Mouse (Mus musculus) myocyte (in vitro differentiated cells): ENCODE results near the gene Kmt2d. TPM values are rescaled to one million over a fixed set of nuclear protein-coding genes. Genes with fewer than 3 reads are reported as not detected.

Experiments
- H3K27me3 ChIP-seq: one replicate; pipeline ENCODE4 v1.6.1; 2011; ENCODE audit not compliant: control insufficient read depth, insufficient read depth, insufficient read length
- H3K36me3 ChIP-seq: one replicate; pipeline ENCODE4 v1.6.1; 2011; ENCODE audit not compliant: control insufficient read depth, insufficient read depth
- H3K4me2 ChIP-seq: one replicate; pipeline ENCODE4 v1.6.1; 2011; ENCODE audit warnings: low read depth, control low read depth
- H3K4me3 ChIP-seq: one replicate; pipeline ENCODE4 v1.5.1; 2011; ENCODE audit warnings: mild to moderate bottlenecking, control low read depth, moderate library complexity
- H3K79me2 ChIP-seq: one replicate; pipeline ENCODE4 v1.6.1; 2011; ENCODE audit not compliant: control insufficient read depth, insufficient read depth
- H3ac ChIP-seq: one replicate; pipeline ENCODE4 v1.6.1; 2011; ENCODE audit not compliant: control insufficient read depth, insufficient read length
- CEBPB ChIP-seq: IDR thresholded peaks from 2 replicates; pipeline ENCODE4 v1.6.1; 2011; ENCODE audit warnings: mild to moderate bottlenecking, moderate library complexity; ENCODE audit not compliant: poor library complexity, insufficient read depth, severe bottlenecking
- E2F4 ChIP-seq: IDR thresholded peaks from one replicate; pipeline ENCODE4 v1.6.1; 2011; ENCODE audit warnings: mild to moderate bottlenecking, control low read depth, moderate library complexity; ENCODE audit not compliant: insufficient read depth
- MAX ChIP-seq: IDR thresholded peaks from one replicate; pipeline ENCODE4 v1.6.1; 2011; ENCODE audit warnings: low read depth, mild to moderate bottlenecking, control low read depth
- MYOD1 ChIP-seq, 3 experiments: IDR thresholded peaks; one replicate each; pipeline ENCODE4 v1.6.1; 2011; ENCODE audit warnings: control low read depth in 2 of 3, low read depth in 2 of 3, mild to moderate bottlenecking in 2 of 3, moderate library complexity in 1 of 3; ENCODE audit not compliant: insufficient read length in 2 of 3, control insufficient read depth in 1 of 3
- MYOG ChIP-seq, 3 experiments: IDR thresholded peaks; one replicate each; pipeline ENCODE4 v1.6.1; 2011; ENCODE audit warnings: control low read depth in 2 of 3, low read depth in 2 of 3, mild to moderate bottlenecking in 2 of 3; ENCODE audit not compliant: insufficient read length in 2 of 3, control insufficient read depth in 1 of 3, insufficient read depth in 1 of 3
- POLR2A ChIP-seq: IDR thresholded peaks from one replicate; pipeline ENCODE4 v1.6.1; 2011; ENCODE audit warnings: low read depth, mild to moderate bottlenecking, control low read depth, moderate library complexity; ENCODE audit not compliant: insufficient read length
- POLR2AphosphoS2 ChIP-seq: IDR thresholded peaks from one replicate; pipeline ENCODE4 v1.6.1; 2011; ENCODE audit warnings: low read depth, control low read depth; ENCODE audit not compliant: insufficient read length
- REST ChIP-seq: IDR thresholded peaks from one replicate; pipeline ENCODE4 v1.6.1; 2011; ENCODE audit warnings: mild to moderate bottlenecking, control low read depth, moderate library complexity; ENCODE audit not compliant: insufficient read depth, insufficient read length
- SRF ChIP-seq: IDR thresholded peaks from one replicate; pipeline ENCODE4 v1.6.1; 2011; ENCODE audit warnings: low read depth; ENCODE audit not compliant: control insufficient read depth, insufficient read length
- TCF12 ChIP-seq: IDR thresholded peaks from one replicate; pipeline ENCODE4 v1.6.1; 2011; ENCODE audit warnings: mild to moderate bottlenecking, control low read depth; ENCODE audit not compliant: poor library complexity, insufficient read depth, severe bottlenecking
- TCF3 ChIP-seq: IDR thresholded peaks from one replicate; pipeline ENCODE4 v1.6.1; 2011; ENCODE audit warnings: low read depth, control low read depth; ENCODE audit not compliant: insufficient read length
- USF1 ChIP-seq: IDR thresholded peaks from one replicate; pipeline ENCODE4 v1.6.1; 2011; ENCODE audit warnings: low read depth, mild to moderate bottlenecking, control low read depth, moderate library complexity
- polyA plus RNA-seq: library from polyadenylated mRNA; unstranded; fragments of >200 nt; fragmentation: generic; extraction: Trizol; gene quantifications from one replicate; pipeline ENCODE4 v1.2.1, GENCODE M21; 2012; ENCODE audit warnings: missing spikeins

Kmt2d gene
- polyA plus RNA-seq, 1 experiment = 27.1 TPM

GRCm38 (mm10) chr15:98806071-98806808 is 64.8 kb downstream of the Kmt2d start:
- Histone ChIP-seq H3ac (no peak overlapping the region), H3K4me3 (no peak overlapping the region), H3K4me2 (peak overlapping the region; percentile 44), H3K27me3 (peaks cover 21% of the 10 kb centered on the region), H3K36me3 (no peaks in the 10 kb centered on the region), H3K79me2 (no peaks in the 10 kb centered on the region)
- TF ChIP-seq MYOG (IDR thresholded peaks at IDR 0.05; ENCODE audit: control insufficient read depth in 1 of 3, insufficient read depth in 1 of 3, insufficient read length in 2 of 3, low read depth in 2 of 3) (no peak), USF1 (no peak), MAX (no peak), POLR2A (no peak), REST (no peak), TCF3 (no peak), POLR2AphosphoS2 (no peak)

GRCm38 (mm10) chr15:98805324-98806040 is 65.5 kb downstream of the Kmt2d start:
- Histone ChIP-seq H3K4me2 (peak overlapping the region; percentile 44), H3K27me3 (peaks cover 27% of the 10 kb centered on the region), H3K36me3 (no peaks in the 10 kb centered on the region), H3K79me2 (no peaks in the 10 kb centered on the region), H3ac (no peak overlapping the region), H3K4me3 (no peak overlapping the region)
- TF ChIP-seq TCF3 (no peak), POLR2AphosphoS2 (no peak), MYOD1 (IDR thresholded peaks at IDR 0.05; ENCODE audit: control insufficient read depth in 1 of 3, insufficient read length in 2 of 3, low read depth in 2 of 3) (no peak), USF1 (no peak), MAX (no peak), TCF12 (no peak), POLR2A (no peak), E2F4 (no peak), REST (no peak), CEBPB (no peak), MYOG (IDR thresholded peaks at IDR 0.05; ENCODE audit: control insufficient read depth in 1 of 3, insufficient read depth in 1 of 3, insufficient read length in 2 of 3, low read depth in 2 of 3) (no peak), SRF (no peak)

DNA sequence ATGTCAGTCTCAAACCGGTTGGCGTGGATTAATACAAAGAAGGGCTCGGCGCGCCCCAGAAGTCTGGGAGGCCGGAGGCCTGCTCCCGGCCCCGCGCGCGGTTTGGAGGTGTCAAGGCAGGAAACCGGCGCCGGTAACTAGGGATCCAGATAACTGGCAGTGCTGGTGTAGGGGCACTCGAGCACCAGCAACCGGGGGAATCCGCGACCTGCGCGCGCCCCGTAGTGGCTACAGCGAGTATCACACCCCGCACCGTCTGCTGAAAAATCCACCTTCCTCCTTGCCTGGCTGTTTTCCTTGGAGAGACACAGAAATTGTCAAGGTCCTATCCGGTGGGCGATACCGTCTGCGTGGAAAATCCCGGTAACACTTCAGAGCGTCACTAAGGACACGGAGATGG is 67.0 kb downstream of the Kmt2d start:
- H3ac ChIP-seq = no peak overlapping the region
- peak overlapping the region; percentile 68 for H3K4me2 ChIP-seq
- peaks cover 32% of the 10 kb centered on the region for H3K27me3 ChIP-seq
- TF ChIP-seq MAX (no peak), REST (no peak), POLR2A (no peak), USF1 (no peak), MYOG (IDR thresholded peaks at IDR 0.05; ENCODE audit: control insufficient read depth in 1 of 3, insufficient read depth in 1 of 3, insufficient read length in 2 of 3, low read depth in 2 of 3) (no peak), CEBPB (no peak)
- H3K36me3 ChIP-seq = no peaks in the 10 kb centered on the region
- no peaks in the 10 kb centered on the region for H3K79me2 ChIP-seq
- H3K4me3 ChIP-seq = no peak overlapping the region

DNA sequence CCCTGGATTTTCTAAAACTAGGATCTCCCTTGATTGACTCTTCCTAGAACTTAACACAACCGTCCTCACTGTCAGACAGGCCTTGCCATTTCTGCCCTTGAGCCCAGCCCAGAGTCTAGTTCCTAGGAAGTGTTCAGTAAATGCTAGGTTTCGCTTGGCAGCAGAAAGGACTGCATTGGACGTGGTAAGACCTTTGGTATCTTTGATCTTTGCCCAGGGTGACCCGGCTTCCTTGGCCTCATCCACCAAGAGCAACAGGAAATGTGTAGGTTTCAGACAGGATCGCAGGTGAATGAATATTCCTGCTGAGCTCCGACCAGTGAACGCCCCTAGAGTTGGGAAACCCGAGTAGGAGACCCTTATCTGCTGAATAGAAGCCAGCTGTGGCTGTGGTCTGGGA is 68.1 kb downstream of the Kmt2d start:
- Histone ChIP-seq H3K4me2 (no peak overlapping the region), H3K36me3 (no peaks in the 10 kb centered on the region), H3K27me3 (peaks cover 40% of the 10 kb centered on the region), H3K4me3 (no peak overlapping the region), H3K79me2 (no peaks in the 10 kb centered on the region), H3ac (no peak overlapping the region)
- TF ChIP-seq E2F4 (no peak), MYOG (IDR thresholded peaks at IDR 0.05; ENCODE audit: control insufficient read depth in 1 of 3, insufficient read depth in 1 of 3, insufficient read length in 2 of 3, low read depth in 2 of 3) (peak in 1 of 3 experiments; percentile 27)

DNA sequence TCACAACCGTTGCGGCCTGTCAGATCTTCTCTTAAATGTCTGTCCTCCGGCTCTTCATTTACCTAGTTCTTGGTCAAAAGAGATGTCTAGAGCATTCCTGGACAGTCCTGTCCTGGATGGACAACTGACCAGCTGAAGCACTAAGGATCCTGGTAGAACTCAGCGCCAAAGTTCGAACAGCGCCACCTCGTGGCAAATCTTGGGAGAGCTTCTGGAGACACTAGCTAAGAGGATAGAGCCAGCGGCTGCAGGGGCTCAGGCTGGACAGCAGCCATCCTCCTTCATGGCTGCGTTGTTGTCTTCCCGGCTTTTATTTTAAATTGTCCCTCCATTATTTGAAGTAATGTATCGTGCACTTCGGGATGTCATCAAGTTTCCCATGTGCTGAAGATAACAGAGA is 71.6 kb downstream of the Kmt2d start:
- H3ac ChIP-seq = no peak overlapping the region
- TF ChIP-seq POLR2AphosphoS2 (no peak), SRF (peak; percentile 81), REST (peak; percentile 33)
- no peaks in the 10 kb centered on the region for H3K79me2 ChIP-seq
- no peaks in the 10 kb centered on the region for H3K36me3 ChIP-seq
- H3K4me3 ChIP-seq = no peak overlapping the region
- H3K4me2 ChIP-seq = no peak overlapping the region
- H3K27me3 ChIP-seq = peaks cover 38% of the 10 kb centered on the region
